22 mouse cellular contexts compared by ENCODE assay signal in the genomic region with DNA sequence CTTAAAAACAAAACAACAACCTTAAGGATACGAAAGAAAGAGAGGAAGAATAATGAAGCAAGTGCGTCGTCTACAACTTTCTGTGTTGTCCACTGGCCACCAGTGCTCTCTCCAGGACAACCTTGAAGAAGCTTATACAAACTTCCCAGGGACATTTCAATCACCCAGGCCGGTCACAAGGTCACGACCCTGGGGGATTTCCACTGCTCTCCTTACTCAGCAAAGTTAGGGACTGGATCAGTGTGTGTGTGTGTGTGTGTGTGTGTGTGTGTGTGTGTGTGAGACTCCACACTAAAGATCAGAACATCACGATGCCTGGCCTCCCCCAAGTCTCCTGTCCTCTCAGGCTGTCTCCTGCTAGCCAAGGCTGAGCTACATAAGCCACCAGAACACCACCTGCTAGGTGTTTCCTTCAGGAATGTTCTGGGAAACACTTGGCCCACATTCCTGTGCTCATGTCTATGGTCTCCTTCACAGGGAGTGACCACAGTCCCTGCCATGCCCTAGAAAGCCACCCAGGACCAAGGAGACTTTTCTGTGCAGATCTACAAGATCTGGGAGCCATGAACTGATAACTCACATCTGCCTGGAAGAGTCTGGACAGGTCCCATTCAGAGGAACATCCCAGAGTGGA.
"Had no signal": no experiment of that assay in that cellular context is flagged by ENCODE, and none has a peak within 500 bp of the region (broad histone marks: within the 10 kb centered on the region; RNA-seq: fewer than 3 reads in every experiment).

No protein-coding gene starts in this region.

- DNase-seq: kidney, adult 8-10 months; kidney, postnatal 14 days; kidney, postnatal 4 days; layer of hippocampus, postnatal 36 days; left cerebral cortex, postnatal 4 days; liver, postnatal 0 days; lung, postnatal 14 days; lung, postnatal 4 days; midbrain, embryonic 14.5 days; retina, postnatal 1 day; right cerebral cortex, postnatal 25 days; thymus, adult 18-20 months; thymus, postnatal 36 days had no signal

- H3K27me3 ChIP-seq: kidney, embryonic 15.5 days; limb, embryonic 15.5 days; lung, embryonic 15.5 days; neural tube, embryonic 12.5 days; neural tube, embryonic 15.5 days had no signal

- H3K27ac ChIP-seq: kidney, embryonic 15.5 days; limb, embryonic 12.5 days; limb, embryonic 15.5 days; liver, embryonic 14.5 days; lung, embryonic 15.5 days; neural tube, embryonic 12.5 days; neural tube, embryonic 15.5 days had no signal

- H3K4me3 ChIP-seq: kidney, embryonic 15.5 days; limb, embryonic 12.5 days; limb, embryonic 15.5 days; lung, embryonic 15.5 days; neural tube, embryonic 12.5 days; neural tube, embryonic 15.5 days had no signal

- H3K36me3 ChIP-seq: kidney, embryonic 15.5 days; limb, embryonic 12.5 days; limb, embryonic 15.5 days; lung, embryonic 15.5 days; neural tube, embryonic 12.5 days; neural tube, embryonic 15.5 days had no signal

- ATAC-seq: liver, postnatal 0 days had no signal

- H3K9me3 ChIP-seq: kidney, embryonic 15.5 days; limb, embryonic 12.5 days; limb, embryonic 15.5 days; lung, embryonic 15.5 days; neural tube, embryonic 12.5 days; neural tube, embryonic 15.5 days had no signal

- H3K9ac ChIP-seq: kidney, embryonic 15.5 days; limb, embryonic 12.5 days; limb, embryonic 15.5 days; liver, embryonic 14.5 days; liver, postnatal 0 days; lung, embryonic 15.5 days; neural tube, embryonic 12.5 days; neural tube, embryonic 15.5 days had no signal

- H3K4me2 ChIP-seq: kidney, embryonic 15.5 days; limb, embryonic 12.5 days; limb, embryonic 15.5 days; liver, embryonic 11.5 days; lung, embryonic 15.5 days; midbrain, embryonic 11.5 days; neural tube, embryonic 12.5 days; neural tube, embryonic 15.5 days had no signal
